Mouse (Mus musculus): Measurements from ENCODE around the gene Tomm40.

- TF ChIP-seq EP300 (IDR thresholded peaks at IDR 0.05; ENCODE audit: low read depth) (no peak), CTCF (IDR thresholded peaks at IDR 0.05; ENCODE audit: low read depth) (no peak)
Observed at GRCm38 (mm10) chr7:19688101-19688500, 27.1 kb downstream of the Tomm40 start.

Data from liver, postnatal 0 days (tissue).